Mouse (Mus musculus): ENCODE results near the gene Clec2d.
"Not testable (repeated sequence)": the region's sequence is repeated elsewhere in the genome, so short reads cannot be mapped to it uniquely, and the experiment has no call there.

Clec2d gene

GRCm38 (mm10) chr6:129187200-129187651 is 6.8 kb downstream of the Clec2d start:
- no peak for DNase-seq (ENCODE audit: low read depth, low spot score)

DNA sequence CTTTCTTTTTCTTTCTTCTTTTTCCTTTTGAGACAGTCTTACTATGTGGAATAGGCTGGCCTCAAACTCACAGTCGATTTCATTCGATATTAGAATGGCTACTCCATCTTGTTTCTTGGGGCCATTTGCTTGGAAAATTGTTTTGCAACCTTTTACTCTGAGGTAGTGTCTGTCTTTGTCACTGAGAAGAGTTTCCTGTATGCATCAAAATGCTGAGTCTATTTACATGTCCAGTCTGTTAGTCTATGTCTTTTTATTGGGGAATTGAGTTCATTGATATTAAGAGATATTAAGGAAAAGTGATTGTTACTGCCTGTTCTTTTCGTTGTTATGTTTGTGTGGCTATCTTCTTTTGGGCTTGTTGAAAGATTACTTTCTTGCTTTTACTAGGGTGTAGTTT is 7.4 kb downstream of the Clec2d start:
- not testable (repeated sequence) for DNase-seq (ENCODE audit: low read depth, low spot score)

GRCm38 (mm10) chr6:129193431-129193830 is 13.0 kb downstream of the Clec2d start:
- DNase-seq (ENCODE audit: low read depth, low spot score): no peak

- not testable (repeated sequence) for DNase-seq (ENCODE audit: low read depth, low spot score)
Observed at GRCm38 (mm10) chr6:129200066-129200465, 19.7 kb downstream of the Clec2d start.

DNA sequence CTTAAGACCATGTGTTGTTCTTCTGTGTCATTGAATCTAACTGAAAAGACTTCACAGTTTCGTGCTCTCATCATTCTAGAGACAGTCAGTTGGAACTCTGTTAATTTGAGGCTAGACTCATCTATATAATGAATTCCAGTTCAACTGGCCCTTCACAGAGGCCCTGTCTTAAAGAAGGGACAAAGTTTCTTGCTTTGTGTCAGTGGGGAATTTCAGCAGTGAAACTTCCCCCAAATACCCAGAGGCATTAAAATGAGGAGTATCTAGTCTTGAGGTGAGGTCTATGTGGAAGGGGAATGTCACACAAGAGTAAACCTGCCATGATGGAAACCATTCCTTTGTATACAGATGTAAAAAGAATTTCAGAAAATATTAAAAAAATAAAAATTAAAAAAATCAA is 21.9 kb downstream of the Clec2d start:
- no peak for DNase-seq (ENCODE audit: low read depth, low spot score)

DNA sequence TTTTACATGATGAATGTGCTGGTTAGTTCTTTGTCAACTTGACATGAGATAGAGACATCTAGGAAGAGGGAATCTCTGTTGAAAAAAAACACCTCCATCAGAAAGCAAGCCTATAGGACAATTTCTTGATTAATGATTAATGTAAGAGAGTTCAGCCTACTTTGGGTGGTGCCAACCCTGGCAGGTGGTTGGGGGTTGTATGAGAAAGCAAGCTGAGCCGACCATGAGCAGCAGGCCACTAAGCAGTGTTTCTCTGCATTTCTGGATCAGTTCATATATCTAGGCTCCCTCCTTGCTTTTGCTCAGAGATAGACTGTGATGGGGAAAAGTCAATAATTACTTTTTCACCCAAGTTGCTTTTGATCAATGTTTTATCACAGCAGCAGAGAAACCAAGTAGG is 23.9 kb downstream of the Clec2d start:
- no peak for DNase-seq (ENCODE audit: low read depth, low spot score)

- DNase-seq (ENCODE audit: low read depth, low spot score): no peak
Observed at GRCm38 (mm10) chr6:129204838-129205237, 24.4 kb downstream of the Clec2d start.

GRCm38 (mm10) chr6:129208891-129209519 is 28.6 kb downstream of the Clec2d start:
- no peak for DNase-seq (ENCODE audit: low read depth, low spot score)

GRCm38 (mm10) chr6:129209785-129210446 is 29.5 kb downstream of the Clec2d start:
- DNase-seq (ENCODE audit: low read depth, low spot score): no peak

- DNase-seq (ENCODE audit: low read depth, low spot score): no peak
Observed at GRCm38 (mm10) chr6:129210447-129210790, 30.0 kb downstream of the Clec2d start.

DNA sequence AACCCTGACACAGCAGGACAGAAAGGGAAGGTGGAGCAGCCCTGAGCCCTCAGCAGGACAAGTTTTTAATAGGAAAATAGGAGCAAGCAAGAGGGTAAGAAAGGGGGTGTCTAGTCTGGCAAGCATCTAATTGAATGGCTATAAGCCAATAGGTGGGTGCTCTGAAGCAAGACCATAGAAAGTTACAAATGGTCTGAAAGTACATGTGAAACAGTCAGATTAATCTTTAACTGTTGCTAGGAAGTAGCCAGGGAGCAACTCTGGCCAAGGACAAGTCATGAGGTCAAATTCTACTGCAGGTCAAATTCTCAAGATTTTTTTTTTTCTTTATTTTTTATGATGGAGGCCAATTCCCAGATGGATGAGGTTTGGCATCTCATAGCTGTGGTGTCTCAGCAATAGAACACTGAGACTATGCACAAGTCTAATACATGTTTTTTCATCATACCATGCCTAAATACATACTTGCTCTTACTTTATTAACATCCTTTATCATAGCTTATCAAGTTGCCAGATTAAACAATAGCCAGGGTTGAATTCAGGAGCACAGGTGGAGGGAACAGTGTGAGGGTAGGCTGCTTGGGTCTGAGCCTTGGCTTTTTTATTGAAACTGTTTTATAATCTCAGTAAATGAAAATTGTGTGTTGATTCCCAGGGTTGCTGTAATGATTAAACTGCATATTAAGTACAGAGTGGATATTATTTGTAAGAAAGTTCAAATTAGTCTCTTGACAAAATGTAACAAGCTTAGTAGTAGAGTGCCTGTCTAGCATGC is 32.2 kb downstream of the Clec2d start:
- no peak for DNase-seq (ENCODE audit: low read depth, low spot score)

DNA sequence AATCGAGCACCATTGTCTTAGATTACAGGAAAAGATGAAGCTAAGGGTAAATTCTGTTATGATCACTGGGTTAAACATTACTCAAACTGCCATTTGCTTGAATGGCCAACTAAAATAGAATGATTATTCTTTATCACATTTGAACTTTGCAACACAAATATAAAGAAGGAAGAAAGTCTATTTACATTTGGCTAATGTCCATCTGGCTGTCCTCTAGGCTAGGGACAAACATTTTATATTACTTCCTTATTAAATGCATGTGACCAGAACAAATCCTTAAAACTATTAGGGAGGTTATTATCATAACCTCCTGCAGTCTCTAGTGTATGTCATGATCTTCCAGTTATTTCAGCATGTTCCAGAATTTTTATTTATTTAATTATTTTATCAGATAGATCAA is 33.1 kb downstream of the Clec2d start:
- no peak for DNase-seq (ENCODE audit: low read depth, low spot score)

- DNase-seq (ENCODE audit: low read depth, low spot score): no peak
Observed at GRCm38 (mm10) chr6:129214263-129214662, 33.8 kb downstream of the Clec2d start.

DNA sequence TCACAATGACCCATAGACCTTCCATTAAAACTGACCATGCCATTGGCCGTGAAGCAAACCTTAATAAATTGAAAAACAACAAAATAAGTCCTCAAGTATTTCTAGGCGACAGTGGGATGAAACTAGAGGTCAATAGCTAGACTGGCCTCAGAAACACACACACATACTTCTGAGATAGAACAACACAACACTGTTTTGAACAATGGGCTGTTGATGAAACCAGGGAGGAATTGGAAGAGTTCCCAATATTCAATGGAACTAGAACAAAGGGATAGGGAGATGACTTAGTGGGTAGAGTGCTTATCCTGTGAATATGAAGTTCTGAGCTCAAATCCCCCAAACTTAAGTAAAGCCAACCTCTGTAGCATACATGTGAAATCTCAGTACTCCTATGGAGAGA is 34.6 kb downstream of the Clec2d start:
- no peak for DNase-seq (ENCODE audit: low read depth, low spot score)

GRCm38 (mm10) chr6:129215886-129216637 is 35.6 kb downstream of the Clec2d start:
- DNase-seq (ENCODE audit: low read depth, low spot score): no peak

DNA sequence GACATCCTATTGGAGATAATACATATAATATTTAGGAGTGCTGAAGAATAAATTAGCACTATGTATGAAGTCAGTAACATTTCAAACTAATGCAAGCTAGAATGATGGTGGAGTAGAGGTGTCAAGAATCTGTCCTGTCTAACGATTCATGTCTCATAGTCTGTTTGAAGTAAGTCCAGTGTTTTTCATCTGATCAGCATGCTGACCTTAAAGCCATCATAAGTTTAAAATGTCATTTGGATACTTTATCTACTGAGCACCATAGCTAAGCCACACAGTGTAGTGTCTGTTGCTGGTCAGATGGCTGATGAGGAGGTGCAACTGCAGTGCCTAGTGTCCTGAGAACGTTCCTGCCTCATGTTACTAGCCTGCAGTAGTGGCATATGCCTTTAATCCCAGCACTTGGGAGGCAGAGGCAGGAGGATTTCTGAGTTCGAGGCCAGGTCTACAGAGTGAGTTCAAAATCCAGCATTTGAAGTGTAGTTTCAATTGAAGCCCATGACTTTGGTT is 36.4 kb downstream of the Clec2d start:
- DNase-seq (ENCODE audit: low read depth, low spot score): no peak

DNA sequence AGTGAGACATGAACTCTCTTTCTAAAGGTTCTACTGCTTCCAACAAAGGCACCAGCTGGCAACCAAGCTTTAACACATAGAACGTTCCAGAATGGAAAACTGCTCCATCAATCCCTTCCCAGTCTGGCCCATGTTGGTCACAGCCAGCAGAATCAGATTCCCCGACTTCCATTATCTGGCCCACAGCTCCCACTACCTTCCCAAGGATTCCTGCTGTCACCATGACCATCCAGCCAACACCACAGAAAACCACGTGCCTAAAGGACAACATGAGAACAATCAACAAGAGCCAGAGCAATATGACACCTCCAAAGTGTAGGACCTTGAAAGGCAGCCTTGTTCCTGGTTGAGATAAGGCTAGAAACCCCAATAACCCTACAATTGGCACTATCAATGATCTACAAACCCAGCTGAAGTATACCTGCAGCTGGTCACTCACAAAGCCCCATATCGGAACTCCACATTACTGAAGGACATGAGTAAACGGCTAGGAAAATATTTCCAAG is 37.8 kb downstream of the Clec2d start:
- DNase-seq (ENCODE audit: low read depth, low spot score): no peak

DNA sequence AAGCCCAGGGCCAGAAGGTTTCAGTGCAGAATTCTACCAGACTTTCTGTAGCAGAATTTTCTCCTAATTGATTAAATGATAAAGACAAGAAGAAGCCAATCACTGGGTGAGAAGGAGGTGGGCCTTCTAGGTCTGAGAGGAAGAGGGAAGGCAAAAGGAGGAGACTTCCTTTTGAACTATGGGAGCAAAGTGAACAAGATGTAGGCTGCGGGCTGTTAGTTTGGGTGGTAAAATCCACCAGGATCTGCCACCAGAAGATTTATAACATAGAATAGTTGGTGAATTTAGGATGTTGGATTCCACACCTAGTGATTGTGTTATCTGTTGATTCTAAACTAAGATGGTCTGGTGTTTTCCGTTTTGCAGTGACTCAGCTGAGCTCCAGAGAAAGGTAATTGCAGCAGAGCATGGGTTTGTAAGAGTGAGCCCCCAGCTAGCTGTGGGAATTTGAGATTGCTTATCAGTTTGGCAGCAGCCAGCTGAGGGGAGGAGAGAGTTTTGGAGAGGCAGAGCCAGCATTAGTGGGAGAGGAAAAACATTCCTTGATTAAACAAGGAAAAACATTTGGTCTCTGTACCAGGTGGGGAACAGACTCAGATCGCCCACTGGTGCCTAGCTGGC is 39.6 kb downstream of the Clec2d start:
- DNase-seq (ENCODE audit: low read depth, low spot score): no peak

- DNase-seq (ENCODE audit: low read depth, low spot score): no peak
Observed at GRCm38 (mm10) chr6:129221053-129221452, 40.6 kb downstream of the Clec2d start.

- DNase-seq (ENCODE audit: low read depth, low spot score): no peak
Observed at GRCm38 (mm10) chr6:129222188-129222800, 41.9 kb downstream of the Clec2d start.

DNA sequence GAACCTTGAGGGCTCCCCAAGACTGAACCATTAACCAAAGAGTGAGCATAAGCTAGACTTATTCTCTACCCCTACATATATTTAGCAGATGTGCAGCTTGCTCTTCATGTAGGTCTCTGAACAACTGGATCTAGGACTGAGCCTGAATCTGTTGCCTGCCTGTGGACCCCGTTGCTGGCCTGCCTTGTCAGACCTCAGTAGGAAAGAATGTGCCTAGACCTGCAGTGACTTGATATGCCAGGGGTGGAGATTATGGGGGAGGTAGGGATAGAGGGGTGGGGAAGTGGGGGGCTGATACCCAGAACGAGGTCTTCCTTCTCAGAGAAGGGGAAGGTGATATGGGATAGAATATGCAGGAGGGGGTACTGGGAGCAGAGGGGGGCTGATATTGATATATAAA is 43.2 kb downstream of the Clec2d start:
- no peak for DNase-seq (ENCODE audit: low read depth, low spot score)

Data from embryo, embryonic 11.5 days (tissue).